Mouse (Mus musculus) limb, embryonic 15.5 days (tissue): Measurements from ENCODE around the gene Hdac7. TPM values are rescaled to one million over a fixed set of nuclear protein-coding genes. Genes with fewer than 3 reads are reported as not detected.

Source experiments
- ATAC-seq: fragments of 200-750 bp; cut with Nextera tagmentation; 2 replicates; pipeline ENCODE4 v1.8.0; 2017; ENCODE audit warnings: low read depth, moderate TSS enrichment; ENCODE audit not compliant: insufficient number of reproducible peaks, low FRiP score, low TSS enrichment
- H3K27ac ChIP-seq: fragments of 300-500 bp; sonication (generic); 2 replicates; pipeline ENCODE4 v1.5.1; 2015; ENCODE audit warnings: moderate library complexity, mild to moderate bottlenecking, inconsistent platforms
- H3K27me3 ChIP-seq: fragments of 300-500 bp; sonication (generic); 2 replicates; pipeline ENCODE4 v1.6.1; 2015; ENCODE audit warnings: inconsistent platforms
- H3K36me3 ChIP-seq: fragments of 300-500 bp; sonication (generic); 2 replicates; pipeline ENCODE4 v1.6.1; 2015; ENCODE audit warnings: inconsistent platforms
- H3K4me1 ChIP-seq: fragments of 300-500 bp; sonication (generic); 2 replicates; pipeline ENCODE4 v1.6.1; 2015; ENCODE audit warnings: inconsistent platforms
- H3K4me2 ChIP-seq: fragments of 300-500 bp; sonication (generic); 2 replicates; pipeline ENCODE4 v1.6.1; 2015; ENCODE audit warnings: mild to moderate bottlenecking, inconsistent platforms
- H3K4me3 ChIP-seq: fragments of 300-500 bp; sonication (generic); 2 replicates; pipeline ENCODE4 v1.5.1; 2015; ENCODE audit warnings: mild to moderate bottlenecking, inconsistent platforms
- H3K9ac ChIP-seq: fragments of 300-500 bp; sonication (generic); 2 replicates; pipeline ENCODE4 v1.6.1; 2015; ENCODE audit warnings: inconsistent platforms
- H3K9me3 ChIP-seq: fragments of 300-500 bp; sonication (generic); 2 replicates; pipeline ENCODE4 v1.6.1; 2016; ENCODE audit warnings: inconsistent platforms
- WGBS: fragments of 180-500 bp; shearing (Covaris S2); methylation state at CpG from one replicate; pipeline ENCODE4 v1.1.7; 2015; 5-methylcytosine and 5-hydroxymethylcytosine counted together
- polyA plus RNA-seq: library from polyadenylated mRNA; unstranded; fragments of >200 nt; fragmentation: Nextera tagmentation; extraction: Ambion mirVana; gene quantifications from 2 replicates; pipeline ENCODE4 v1.2.1, GENCODE M21; 2015

The Hdac7 gene
- polyA plus RNA-seq, 1 experiment from 2014 or later = 34.1 TPM

- no peak overlapping the region for H3K27ac ChIP-seq
- ATAC-seq = no peak
- no peak overlapping the region for H3K9ac ChIP-seq
- no peaks in the 10 kb centered on the region for H3K27me3 ChIP-seq
- no peaks in the 10 kb centered on the region for H3K9me3 ChIP-seq
- peaks cover 55% of the 10 kb centered on the region for H3K36me3 ChIP-seq
- no peak overlapping the region for H3K4me3 ChIP-seq
- H3K4me2 ChIP-seq = no peak overlapping the region
- WGBS = 78% methylated on average over 5 of the region's 5 CpGs
- H3K4me1 ChIP-seq = peaks cover 39% of the 10 kb centered on the region
These were observed 34.4 kb downstream of the Hdac7 start for GRCm38 (mm10) chr15:97809942-97810341.

GRCm38 (mm10) chr15:97809206-97809605 lies 35.1 kb downstream of the Hdac7 start:
- H3K36me3 ChIP-seq = peaks cover 60% of the 10 kb centered on the region
- no peak for ATAC-seq
- no peak overlapping the region for H3K9ac ChIP-seq
- H3K9me3 ChIP-seq = no peaks in the 10 kb centered on the region
- WGBS = 82% methylated on average over 14 of the region's 14 CpGs
- peaks cover 31% of the 10 kb centered on the region for H3K4me1 ChIP-seq
- no peak overlapping the region for H3K27ac ChIP-seq
- no peaks in the 10 kb centered on the region for H3K27me3 ChIP-seq
- no peak overlapping the region for H3K4me3 ChIP-seq
- H3K4me2 ChIP-seq = no peak overlapping the region

GRCm38 (mm10) chr15:97808532-97808931 lies 35.8 kb downstream of the Hdac7 start:
- Histone ChIP-seq H3K4me3 (no peak overlapping the region), H3K4me2 (no peak overlapping the region), H3K4me1 (peaks cover 25% of the 10 kb centered on the region), H3K36me3 (peaks cover 60% of the 10 kb centered on the region), H3K27me3 (no peaks in the 10 kb centered on the region), H3K27ac (no peak overlapping the region), H3K9me3 (no peaks in the 10 kb centered on the region), H3K9ac (no peak overlapping the region)
- no peak for ATAC-seq
- WGBS = 88% methylated on average over 14 of the region's 14 CpGs

GRCm38 (mm10) chr15:97807867-97808266 lies 36.4 kb downstream of the Hdac7 start:
- no peak overlapping the region for H3K27ac ChIP-seq
- H3K4me1 ChIP-seq = peaks cover 20% of the 10 kb centered on the region
- H3K4me2 ChIP-seq = no peak overlapping the region
- H3K27me3 ChIP-seq = no peaks in the 10 kb centered on the region
- WGBS = 76% methylated on average over 12 of the region's 12 CpGs
- H3K36me3 ChIP-seq = peaks cover 60% of the 10 kb centered on the region
- no peaks in the 10 kb centered on the region for H3K9me3 ChIP-seq
- ATAC-seq = no peak
- H3K4me3 ChIP-seq = no peak overlapping the region
- no peak overlapping the region for H3K9ac ChIP-seq

GRCm38 (mm10) chr15:97802575-97802974 lies 41.7 kb downstream of the Hdac7 start:
- Histone ChIP-seq H3K4me2 (peak overlapping the region; percentile 29), H3K9ac (no peak overlapping the region), H3K36me3 (peaks cover 65% of the 10 kb centered on the region), H3K27ac (no peak overlapping the region), H3K27me3 (no peaks in the 10 kb centered on the region), H3K9me3 (no peaks in the 10 kb centered on the region), H3K4me1 (peaks cover 7% of the 10 kb centered on the region; the same call in 1 of the 2 replicates), H3K4me3 (peak overlapping the region; percentile 23)
- ATAC-seq = peak; percentile 51; the same call in 1 of the 2 replicates
- WGBS = 21% methylated on average over 13 of the region's 13 CpGs

DNA sequence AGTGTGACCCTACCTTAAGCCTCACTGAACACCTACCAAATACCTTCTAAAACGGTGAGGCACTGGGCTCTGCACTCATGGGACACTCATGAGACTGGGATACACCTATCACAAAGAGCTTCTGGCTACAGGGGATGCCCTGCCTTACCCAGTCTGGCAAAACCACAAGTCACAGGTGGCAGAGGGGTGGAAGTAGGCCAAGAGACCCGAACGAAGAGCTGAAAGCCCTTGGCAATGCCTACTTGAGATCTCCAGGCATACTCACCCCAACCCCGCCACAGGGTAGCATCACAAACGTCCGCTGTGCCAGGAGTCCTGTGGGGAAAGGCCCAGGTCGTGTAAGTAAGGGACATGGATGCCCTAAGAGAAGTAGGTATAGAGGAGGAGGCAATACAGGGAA lies 42.5 kb downstream of the Hdac7 start:
- H3K27me3 ChIP-seq = no peaks in the 10 kb centered on the region
- no peaks in the 10 kb centered on the region for H3K9me3 ChIP-seq
- no peak for ATAC-seq
- no peak overlapping the region for H3K9ac ChIP-seq
- H3K36me3 ChIP-seq = peaks cover 65% of the 10 kb centered on the region
- H3K4me2 ChIP-seq = no peak overlapping the region
- peaks cover 7% of the 10 kb centered on the region; the same call in 1 of the 2 replicates for H3K4me1 ChIP-seq
- no peak overlapping the region for H3K27ac ChIP-seq
- no peak overlapping the region for H3K4me3 ChIP-seq
- WGBS = 85% methylated on average over 7 of the region's 7 CpGs

GRCm38 (mm10) chr15:97800853-97801252 lies 43.4 kb downstream of the Hdac7 start:
- no peak overlapping the region for H3K4me3 ChIP-seq
- 85% methylated on average over 13 of the region's 13 CpGs for WGBS
- peaks cover 66% of the 10 kb centered on the region for H3K36me3 ChIP-seq
- no peak for ATAC-seq
- H3K4me2 ChIP-seq = no peak overlapping the region
- H3K4me1 ChIP-seq = peaks cover 7% of the 10 kb centered on the region; the same call in 1 of the 2 replicates
- H3K27ac ChIP-seq = no peak overlapping the region
- no peak overlapping the region for H3K9ac ChIP-seq
- no peaks in the 10 kb centered on the region for H3K27me3 ChIP-seq
- H3K9me3 ChIP-seq = no peaks in the 10 kb centered on the region

- 89% methylated on average over 11 of the region's 11 CpGs for WGBS
- Histone ChIP-seq H3K27ac (no peak overlapping the region), H3K4me1 (peaks cover 7% of the 10 kb centered on the region; the same call in 1 of the 2 replicates), H3K4me3 (no peak overlapping the region), H3K9me3 (no peaks in the 10 kb centered on the region), H3K9ac (no peak overlapping the region), H3K4me2 (no peak overlapping the region), H3K36me3 (peaks cover 73% of the 10 kb centered on the region), H3K27me3 (no peaks in the 10 kb centered on the region)
- no peak for ATAC-seq
These were observed 44.9 kb downstream of the Hdac7 start for GRCm38 (mm10) chr15:97799446-97799845.

DNA sequence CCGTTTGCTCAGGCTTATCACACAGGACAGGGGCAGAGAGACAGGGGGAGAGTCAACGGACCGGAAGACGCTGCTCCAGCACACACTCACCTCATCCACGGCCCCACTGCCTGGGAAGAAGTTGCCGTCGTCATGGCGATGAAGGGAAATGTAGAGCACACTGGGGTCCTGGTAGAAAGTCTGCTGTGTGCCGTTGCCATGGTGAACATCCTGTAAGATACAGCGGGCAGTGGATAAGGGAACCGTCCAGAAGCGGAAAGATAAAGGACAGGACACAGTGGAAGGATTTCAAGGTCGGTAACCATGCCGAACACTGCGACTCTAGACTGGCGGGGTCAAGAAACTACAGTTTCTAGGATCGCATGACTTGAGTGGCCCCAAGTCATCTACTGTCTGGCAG lies 46.2 kb downstream of the Hdac7 start:
- Histone ChIP-seq H3K9ac (no peak overlapping the region), H3K27me3 (no peaks in the 10 kb centered on the region), H3K4me2 (no peak overlapping the region), H3K36me3 (peaks cover 87% of the 10 kb centered on the region), H3K9me3 (no peaks in the 10 kb centered on the region), H3K4me3 (no peak overlapping the region), H3K4me1 (peaks cover 7% of the 10 kb centered on the region; the same call in 1 of the 2 replicates), H3K27ac (no peak overlapping the region; the same call in 1 of the 2 replicates)
- no peak for ATAC-seq
- WGBS = 86% methylated on average over 17 of the region's 17 CpGs

GRCm38 (mm10) chr15:97796674-97797310 lies 47.5 kb downstream of the Hdac7 start:
- Histone ChIP-seq H3K27ac (no peak overlapping the region), H3K27me3 (no peaks in the 10 kb centered on the region), H3K4me2 (no peak overlapping the region), H3K4me1 (no peaks in the 10 kb centered on the region), H3K9me3 (no peaks in the 10 kb centered on the region), H3K36me3 (peaks cover 94% of the 10 kb centered on the region), H3K9ac (no peak overlapping the region), H3K4me3 (no peak overlapping the region)
- no peak for ATAC-seq
- 93% methylated on average over 17 of the region's 17 CpGs for WGBS

GRCm38 (mm10) chr15:97795559-97796235 lies 48.6 kb downstream of the Hdac7 start:
- WGBS = 94% methylated on average over 10 of the region's 10 CpGs
- H3K9me3 ChIP-seq = no peaks in the 10 kb centered on the region
- H3K4me2 ChIP-seq = no peak overlapping the region
- no peaks in the 10 kb centered on the region for H3K4me1 ChIP-seq
- H3K4me3 ChIP-seq = no peak overlapping the region
- no peaks in the 10 kb centered on the region for H3K27me3 ChIP-seq
- no peak overlapping the region for H3K9ac ChIP-seq
- no peak for ATAC-seq
- no peak overlapping the region for H3K27ac ChIP-seq
- peaks cover 96% of the 10 kb centered on the region for H3K36me3 ChIP-seq

GRCm38 (mm10) chr15:97794268-97794667 lies 50.0 kb downstream of the Hdac7 start:
- peaks cover 87% of the 10 kb centered on the region for H3K36me3 ChIP-seq

More at GRCm38 (mm10) chr15:97794268-97794667, 50.0 kb downstream of the Hdac7 start:
- Histone ChIP-seq H3K4me3 (no peak overlapping the region), H3K9me3 (no peaks in the 10 kb centered on the region), H3K4me1 (no peaks in the 10 kb centered on the region), H3K27me3 (no peaks in the 10 kb centered on the region), H3K9ac (no peak overlapping the region), H3K4me2 (no peak overlapping the region), H3K27ac (no peak overlapping the region)
- WGBS = 72% methylated on average over 5 of the region's 5 CpGs
- no peak for ATAC-seq
